Mouse (Mus musculus) large intestine, adult 2 months (tissue): ENCODE results near the gene Atrnl1. TPM values are rescaled to one million over a fixed set of nuclear protein-coding genes. Genes with fewer than 3 reads are reported as not detected.
"Not testable (repeated sequence)": the region's sequence is repeated elsewhere in the genome, so short reads cannot be mapped to it uniquely, and the experiment has no call there.

Experiments used
- DNase-seq: peaks from one replicate; pipeline ENCODE4 v3.0.0-alpha.2; 2012; ENCODE audit warnings: low read depth, low spot score
- WGBS: fragments of 180-500 bp; shearing (Covaris S2); methylation state at CpG from one replicate; pipeline ENCODE4 v1.1.7; 2018; 5-methylcytosine and 5-hydroxymethylcytosine counted together
- polyA plus RNA-seq: library from polyadenylated mRNA; depleted of rRNA; stranded (reverse); fragments of >200 nt; gene quantifications from 2 replicates; pipeline ENCODE4 v1.2.3, GENCODE M21; 2012

Atrnl1 gene
- polyA plus RNA-seq, 1 experiment: 6.8 TPM

GRCm38 (mm10) chr19:57802771-57803482, 192.1 kb downstream of the Atrnl1 start:
- DNase-seq: no peak
- WGBS: 43% methylated on average over 14 of the region's 14 CpGs

GRCm38 (mm10) chr19:57803483-57803820, 192.6 kb downstream of the Atrnl1 start:
- DNase-seq: no peak
- WGBS: 23% methylated on average over 3 of the region's 3 CpGs

GRCm38 (mm10) chr19:57808363-57808762, 197.5 kb downstream of the Atrnl1 start:
- 33% methylated on average over 2 of the region's 2 CpGs for WGBS
- peak; percentile 19 for DNase-seq

- DNase-seq: no peak
- WGBS: 77% methylated on average over 6 of the region's 6 CpGs
Measured at GRCm38 (mm10) chr19:57814291-57814690, 203.5 kb downstream of the Atrnl1 start.

- WGBS: 93% methylated on average over 17 of the region's 17 CpGs
- no peak for DNase-seq
Measured at GRCm38 (mm10) chr19:57816221-57816996, 205.6 kb downstream of the Atrnl1 start.

GRCm38 (mm10) chr19:57817736-57818135, 206.9 kb downstream of the Atrnl1 start:
- DNase-seq: no peak
- WGBS: 75% methylated on average over 11 of the region's 11 CpGs

GRCm38 (mm10) chr19:57823446-57823845, 212.6 kb downstream of the Atrnl1 start:
- no peak for DNase-seq
- WGBS: 34% methylated on average over 4 of the region's 4 CpGs

GRCm38 (mm10) chr19:57825271-57826207, 214.7 kb downstream of the Atrnl1 start:
- 86% methylated on average over 13 of the region's 13 CpGs for WGBS
- no peak for DNase-seq

GRCm38 (mm10) chr19:57833083-57833482, 222.2 kb downstream of the Atrnl1 start:
- 88% methylated on average over 7 of the region's 7 CpGs for WGBS
- DNase-seq: no peak

- WGBS: 91% methylated on average over 6 of the region's 6 CpGs
- DNase-seq: no peak
Measured at GRCm38 (mm10) chr19:57837882-57838281, 227.0 kb downstream of the Atrnl1 start.

- 90% methylated on average over 9 of the region's 9 CpGs for WGBS
- DNase-seq: no peak
Measured at GRCm38 (mm10) chr19:57838546-57838945, 227.7 kb downstream of the Atrnl1 start.

- 58% methylated on average over 7 of the region's 7 CpGs for whole genome bisulfite sequencing
- no peak for DNase-seq
Measured at GRCm38 (mm10) chr19:57849915-57850314, 239.1 kb downstream of the Atrnl1 start.

GRCm38 (mm10) chr19:57868350-57868749, 257.5 kb downstream of the Atrnl1 start:
- WGBS: 78% methylated on average over 4 of the region's 4 CpGs
- no peak for DNase-seq

GRCm38 (mm10) chr19:57870871-57871270, 260.0 kb downstream of the Atrnl1 start:
- no peak for DNase-seq
- WGBS: 71% methylated on average over 13 of the region's 13 CpGs

- 90% methylated on average over 6 of the region's 6 CpGs for WGBS
- no peak for DNase-seq
Measured at GRCm38 (mm10) chr19:57876057-57876456, 265.2 kb downstream of the Atrnl1 start.

GRCm38 (mm10) chr19:57877343-57877742, 266.5 kb downstream of the Atrnl1 start:
- DNase-seq: no peak
- 92% methylated on average over 4 of the region's 4 CpGs for WGBS

- no peak for DNase-seq
- WGBS: 74% methylated on average over 9 of the region's 9 CpGs
Measured at GRCm38 (mm10) chr19:57878583-57878982, 267.7 kb downstream of the Atrnl1 start.

GRCm38 (mm10) chr19:57879841-57880240, 269.0 kb downstream of the Atrnl1 start:
- 64% methylated on average over 1 of the region's 1 CpGs for whole genome bisulfite sequencing
- DNase-seq: not testable (repeated sequence)

- WGBS: 87% methylated on average over 7 of the region's 7 CpGs
- DNase-seq: no peak
Measured at GRCm38 (mm10) chr19:57881927-57882326, 271.1 kb downstream of the Atrnl1 start.

GRCm38 (mm10) chr19:57888871-57889270, 278.0 kb downstream of the Atrnl1 start:
- WGBS: 92% methylated on average over 8 of the region's 8 CpGs
- no peak for DNase-seq
